Mouse (Mus musculus): ENCODE results near the gene Efr3b.
"Not testable (repeated sequence)": the region's sequence is repeated elsewhere in the genome, so short reads cannot be mapped to it uniquely, and the experiment has no call there.

Efr3b gene

DNA sequence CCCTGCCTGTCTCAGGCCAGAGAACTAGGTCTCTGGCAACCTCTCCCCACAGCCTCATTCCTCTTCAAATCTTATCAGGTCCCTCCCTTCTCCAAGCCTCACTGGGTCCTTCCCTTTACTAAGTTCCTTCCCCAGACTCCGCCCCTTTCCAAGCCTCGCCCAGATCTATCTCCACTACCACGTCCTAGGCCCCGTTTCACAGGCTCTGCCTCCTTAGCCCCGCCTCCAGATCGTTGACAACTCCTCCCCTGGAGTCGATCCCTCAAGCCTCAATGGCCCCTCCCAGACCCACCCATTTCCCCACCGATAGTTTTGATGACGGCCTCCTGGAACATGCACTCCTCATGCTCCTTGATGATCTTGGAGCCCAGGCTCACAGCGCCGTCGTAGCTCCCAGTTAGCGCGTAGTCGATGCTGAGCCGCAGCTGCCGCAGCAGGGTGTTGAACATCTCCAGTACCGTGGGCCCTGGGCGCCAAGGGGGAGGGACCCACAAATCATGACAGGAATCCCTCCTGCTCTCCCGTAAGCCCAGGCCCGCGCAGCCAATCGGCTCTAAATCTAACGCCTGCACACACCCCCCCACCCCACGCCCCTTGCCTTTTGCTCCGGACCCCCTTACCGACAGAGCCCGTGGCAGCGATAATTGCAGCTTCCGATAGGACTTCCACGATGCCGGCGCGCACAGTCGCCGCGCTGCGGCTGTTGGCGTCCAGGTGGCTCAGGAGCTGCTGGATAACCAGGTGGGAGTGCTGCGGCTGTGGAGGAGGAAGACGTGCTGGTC, 57.2 kb downstream of the Efr3b start:
- peak; percentile 84 for DNase-seq (ENCODE audit: low read depth)

DNA sequence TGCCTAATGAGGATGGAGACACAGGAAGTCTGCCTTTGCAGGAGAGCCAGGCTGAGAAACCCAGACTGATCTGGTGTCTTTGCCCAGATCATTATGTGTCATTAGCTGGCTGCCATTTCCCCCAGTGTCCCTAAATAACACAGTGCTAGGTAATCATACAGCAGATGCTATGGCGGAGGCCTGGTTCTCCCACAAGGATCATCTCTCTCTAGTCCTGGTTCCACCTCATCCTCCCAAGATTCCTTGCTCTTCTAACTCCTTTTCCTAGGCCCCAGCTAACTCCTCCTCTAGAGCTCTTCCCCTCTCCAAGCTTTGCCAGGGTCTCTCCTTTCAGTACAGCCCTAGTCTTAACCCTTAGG, 57.7 kb downstream of the Efr3b start:
- DNase-seq (ENCODE audit: low read depth): no peak

DNA sequence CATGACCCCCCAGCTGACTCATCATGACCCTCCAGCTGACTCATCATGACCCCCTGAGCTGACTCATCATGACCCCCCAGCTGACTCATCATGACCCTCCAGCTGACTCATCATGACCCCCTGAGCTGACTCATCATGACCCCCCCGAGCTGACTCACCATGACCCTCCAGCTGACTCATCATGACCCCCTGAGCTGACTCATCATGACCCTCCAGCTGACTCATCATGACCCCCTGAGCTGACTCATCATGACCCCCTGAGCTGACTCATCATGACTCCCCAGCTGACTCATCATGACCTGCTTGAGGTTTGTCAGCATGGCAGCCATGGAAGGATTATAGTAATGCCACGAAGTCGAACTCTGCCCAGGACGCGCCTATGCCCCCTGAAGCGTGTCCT, 65.5 kb downstream of the Efr3b start:
- not testable (repeated sequence) for DNase-seq (ENCODE audit: low read depth)

DNA sequence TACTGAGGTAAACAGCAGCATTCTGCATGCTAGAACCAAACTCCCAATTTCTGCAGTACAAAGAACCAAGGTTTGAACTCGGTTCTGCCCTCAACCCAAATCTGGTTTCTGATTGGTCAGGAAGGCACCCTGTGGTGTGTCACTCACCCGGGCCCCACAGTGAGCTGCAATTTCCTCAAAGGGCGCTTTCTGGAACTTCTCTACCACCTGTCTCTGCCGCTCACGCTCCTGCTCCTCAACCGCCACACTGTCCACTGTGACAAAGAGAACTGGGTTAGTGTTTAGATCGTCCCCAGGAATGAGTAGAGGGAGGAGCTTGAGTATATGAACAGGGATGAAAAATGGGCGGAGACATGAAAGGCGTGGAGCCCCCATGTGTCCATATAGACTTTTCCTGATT, 70.3 kb downstream of the Efr3b start:
- DNase-seq (ENCODE audit: low read depth): no peak

DNA sequence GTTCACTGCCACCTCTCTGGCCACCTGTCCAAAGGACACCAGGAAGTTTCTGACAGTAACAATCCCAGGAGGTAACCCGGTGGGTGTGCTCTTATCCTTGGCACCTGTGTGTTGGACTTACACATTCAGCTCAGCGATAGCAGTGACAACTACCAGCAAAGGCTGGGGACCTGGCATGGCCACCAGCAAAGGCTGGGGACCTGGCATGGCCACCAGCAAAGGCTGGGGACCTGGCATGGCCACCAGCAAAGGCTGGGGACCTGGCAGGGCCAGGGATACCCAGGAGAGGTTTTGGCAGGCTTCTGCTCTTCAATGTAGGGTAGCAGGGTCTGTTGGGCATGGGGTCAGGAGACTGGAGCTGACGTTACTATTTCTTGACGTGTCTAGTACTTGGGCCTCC, 71.5 kb downstream of the Efr3b start:
- DNase-seq (ENCODE audit: low read depth): no peak

DNA sequence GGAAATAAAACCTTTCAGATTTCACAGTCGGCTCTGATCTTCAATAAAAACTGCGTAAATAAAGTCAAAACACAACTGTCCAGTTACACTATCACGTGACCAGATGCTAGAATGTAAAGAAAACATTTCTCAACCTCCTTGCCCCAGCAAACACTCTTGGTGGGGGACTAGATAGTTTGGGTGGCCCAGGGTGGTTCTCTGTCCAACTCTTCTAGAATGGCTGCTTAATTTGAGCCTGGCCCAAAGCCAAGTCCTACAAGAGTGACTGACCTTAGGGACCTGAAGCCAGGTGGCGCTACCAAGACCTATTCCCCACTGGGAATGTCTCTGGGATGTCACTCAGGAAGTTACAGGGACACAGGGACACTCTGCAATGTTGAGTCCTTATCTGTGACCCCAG, 78.2 kb downstream of the Efr3b start:
- no peak for DNase-seq (ENCODE audit: low read depth)

DNA sequence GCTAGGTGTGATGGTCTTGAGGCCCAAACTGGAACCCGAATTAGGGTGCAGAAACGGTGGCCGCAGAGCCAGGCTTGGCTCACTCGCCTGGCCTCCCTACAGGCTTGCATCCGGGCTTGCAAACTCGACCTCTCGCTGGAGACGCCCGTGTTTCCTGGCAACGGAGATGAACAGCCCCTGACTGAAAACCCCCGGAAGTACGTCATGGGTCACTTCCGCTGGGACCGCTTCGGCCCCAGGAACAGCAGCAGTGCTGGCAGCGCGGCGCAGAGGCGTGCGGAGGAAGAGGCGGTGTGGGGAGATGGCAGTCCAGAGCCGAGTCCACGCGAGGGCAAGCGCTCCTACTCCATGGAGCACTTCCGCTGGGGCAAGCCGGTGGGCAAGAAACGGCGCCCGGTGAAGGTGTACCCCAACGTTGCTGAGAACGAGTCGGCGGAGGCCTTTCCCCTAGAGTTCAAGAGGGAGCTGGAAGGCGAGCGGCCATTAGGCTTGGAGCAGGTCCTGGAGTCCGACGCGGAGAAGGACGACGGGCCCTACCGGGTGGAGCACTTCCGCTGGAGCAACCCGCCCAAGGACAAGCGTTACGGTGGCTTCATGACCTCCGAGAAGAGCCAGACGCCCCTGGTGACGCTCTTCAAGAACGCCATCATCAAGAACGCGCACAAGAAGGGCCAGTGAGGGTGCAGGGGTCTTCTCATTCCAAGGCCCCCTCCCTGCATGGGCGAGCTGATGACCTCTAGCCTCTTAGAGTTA, 78.7 kb downstream of the Efr3b start:
- DNase-seq (ENCODE audit: low read depth): no peak

DNA sequence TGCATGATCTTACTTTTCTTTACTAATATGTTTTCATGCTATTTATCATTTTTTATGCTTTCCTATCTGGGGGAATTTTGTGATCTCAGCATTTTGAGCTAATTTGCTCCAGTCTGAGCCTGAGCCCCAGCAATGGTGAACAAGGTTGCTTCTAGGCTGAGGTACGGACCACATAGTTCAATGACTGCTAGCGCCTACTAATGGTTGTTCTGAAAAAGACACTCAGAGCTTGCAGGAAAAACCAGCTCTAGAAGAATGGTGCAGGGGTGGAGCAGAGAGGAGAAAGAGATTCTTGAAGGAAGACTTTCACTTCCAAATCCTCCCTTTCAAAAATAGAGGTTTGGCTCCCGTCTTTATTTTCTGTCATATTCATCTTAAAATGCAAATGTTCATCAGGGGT, 82.4 kb downstream of the Efr3b start:
- DNase-seq (ENCODE audit: low read depth): no peak

DNA sequence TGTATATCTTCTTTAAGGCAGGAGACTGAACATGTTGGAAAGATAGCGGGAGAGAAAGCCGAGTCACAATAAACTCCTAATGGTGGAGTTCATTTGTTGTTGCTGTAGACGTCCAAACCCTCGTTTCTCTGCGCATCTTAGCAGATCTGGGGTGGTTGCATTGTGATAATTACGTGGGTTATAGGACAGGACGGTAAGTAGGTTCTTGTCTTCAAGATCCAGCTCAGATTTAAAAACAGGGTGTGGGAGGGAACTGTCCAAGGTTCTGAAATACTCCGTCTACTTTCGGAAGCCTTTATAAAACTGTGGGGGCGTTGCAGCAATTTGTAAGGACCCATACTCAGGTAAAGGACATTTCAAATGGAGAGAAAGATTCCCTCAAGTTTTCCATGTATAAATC, 83.3 kb downstream of the Efr3b start:
- DNase-seq (ENCODE audit: low read depth): peak; percentile 46

DNA sequence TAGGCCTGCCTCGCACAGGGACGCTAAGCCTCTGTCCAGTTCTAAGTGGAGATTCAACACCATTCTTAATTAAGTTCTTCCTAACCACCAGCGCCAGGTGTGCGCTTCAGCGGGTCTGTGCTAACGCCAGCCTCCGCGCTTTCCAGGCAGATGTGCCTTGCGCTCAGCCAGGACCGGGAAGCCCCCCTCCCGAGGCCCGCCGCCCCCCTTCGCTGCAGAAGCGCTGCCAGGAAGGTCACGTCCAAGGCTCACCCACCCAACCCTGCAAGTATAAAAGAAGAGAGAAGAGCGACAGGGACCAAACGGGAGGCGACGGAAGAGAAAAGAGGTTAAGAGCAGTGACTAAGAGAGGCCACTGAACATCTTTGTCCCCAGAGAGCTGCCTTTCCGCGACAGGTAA, 84.1 kb downstream of the Efr3b start, which contains the start of gene Pomc:
Gene Pomc, plus strand, starts transcription at position 301 of the 400 bp plus-strand sequence.
- no peak for DNase-seq (ENCODE audit: low read depth)

DNA sequence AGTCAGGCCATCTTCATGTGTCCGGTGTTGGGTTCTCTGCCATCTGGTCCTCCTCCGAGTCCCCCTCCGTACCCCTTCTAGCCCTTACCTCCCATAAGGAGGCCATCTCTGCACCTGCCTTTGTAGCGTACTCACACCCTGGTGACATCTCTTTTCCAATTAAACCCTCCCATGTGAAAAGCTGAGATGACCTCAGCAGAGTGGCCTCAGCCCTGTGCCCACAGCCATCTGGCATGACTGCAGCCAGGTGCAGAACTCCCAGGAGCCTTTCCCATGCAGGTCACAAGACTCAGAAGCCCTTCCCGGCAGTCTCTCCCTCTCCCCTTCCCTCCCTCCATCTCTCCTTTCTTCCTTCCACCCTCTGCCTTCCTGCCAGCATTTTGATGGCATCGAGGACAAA, 91.2 kb downstream of the Efr3b start:
- no peak for DNase-seq (ENCODE audit: low read depth)

DNA sequence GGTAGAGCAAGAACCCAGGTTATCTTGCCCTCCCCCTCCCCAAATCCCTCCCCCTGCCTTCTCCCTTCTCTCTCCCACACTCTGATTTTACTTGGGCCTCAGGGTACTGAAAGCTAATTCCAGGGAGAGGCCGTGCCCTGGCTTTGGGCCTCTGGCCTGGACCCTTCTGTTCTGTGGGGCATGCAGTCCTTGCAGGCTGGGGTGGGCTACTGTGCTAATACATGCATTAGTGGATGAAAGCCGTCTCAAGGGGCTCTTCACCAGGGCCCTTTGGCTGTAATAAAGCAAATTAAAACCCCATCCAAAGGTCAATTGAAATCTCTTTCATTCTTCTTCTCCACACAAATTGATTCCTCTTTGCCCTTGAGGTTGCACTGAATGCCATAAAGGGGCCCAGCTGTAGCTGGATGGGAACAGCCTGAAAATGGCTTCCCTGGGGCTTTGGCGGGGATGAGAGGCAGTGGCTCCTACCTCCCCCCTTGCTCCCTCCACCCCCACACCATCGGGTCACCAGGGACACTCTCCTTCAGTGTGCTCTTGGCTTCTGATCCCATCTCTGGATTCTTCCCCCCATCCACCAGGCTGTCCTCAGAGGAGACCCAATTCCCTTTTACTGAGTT, 94.2 kb downstream of the Efr3b start:
- no peak for DNase-seq (ENCODE audit: low read depth)

DNA sequence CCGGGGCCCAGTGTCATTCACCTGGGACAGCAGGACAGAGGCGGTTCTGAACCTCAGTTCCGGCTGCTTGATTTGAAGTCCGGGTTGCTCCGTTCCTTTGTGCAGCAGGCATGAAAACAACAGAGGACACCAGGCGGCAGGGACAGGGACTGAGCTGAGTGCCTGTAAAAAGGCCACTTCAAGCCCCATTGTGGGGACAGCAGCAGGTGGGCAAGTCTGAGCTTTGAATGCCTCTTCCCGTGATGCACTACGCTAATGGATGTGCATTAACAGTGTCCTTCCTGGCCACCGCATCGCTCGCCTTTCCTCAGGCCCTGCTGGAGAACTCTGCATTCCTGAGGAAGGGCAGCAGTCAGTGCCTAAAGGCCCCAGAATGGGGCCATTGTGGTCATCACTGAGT, 96.7 kb downstream of the Efr3b start:
- DNase-seq (ENCODE audit: low read depth): no peak

DNA sequence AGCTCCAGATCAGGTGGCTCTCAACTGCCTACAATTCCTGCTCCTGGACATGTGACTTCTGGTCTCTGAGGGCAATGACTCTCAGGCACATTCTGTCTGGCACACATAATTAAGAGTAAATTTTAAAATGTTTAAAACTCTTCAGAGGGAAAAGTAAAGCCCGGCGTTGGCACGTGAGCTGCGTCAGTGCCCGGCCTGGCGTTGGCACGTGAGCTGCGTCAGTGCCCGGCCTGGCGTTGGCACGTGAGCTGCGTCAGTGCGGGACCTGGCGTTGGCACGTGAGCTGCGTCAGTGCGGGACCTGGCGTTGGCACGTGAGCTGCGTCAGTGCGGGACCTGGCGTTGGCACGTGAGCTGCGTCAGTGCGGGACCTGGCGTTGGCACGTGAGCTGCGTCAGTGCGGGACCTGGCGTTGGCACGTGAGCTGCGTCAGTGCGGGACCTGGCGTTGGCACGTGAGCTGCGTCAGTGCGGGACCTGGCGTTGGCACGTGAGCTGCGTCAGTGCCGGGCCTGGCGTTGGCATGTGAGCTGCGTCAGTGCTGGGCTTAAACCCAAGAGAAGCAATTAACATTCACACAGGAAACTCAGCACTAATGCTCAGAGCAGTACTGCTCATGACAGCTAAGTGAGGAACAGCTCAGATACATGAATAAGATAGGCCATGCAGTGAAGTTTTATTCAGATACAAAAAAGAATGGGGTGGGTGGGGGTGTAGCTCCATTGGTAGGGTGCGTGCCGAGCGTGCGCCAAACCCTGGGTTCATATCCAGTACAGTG, 108.4 kb downstream of the Efr3b start:
- DNase-seq (ENCODE audit: low read depth): not testable (repeated sequence)

DNA sequence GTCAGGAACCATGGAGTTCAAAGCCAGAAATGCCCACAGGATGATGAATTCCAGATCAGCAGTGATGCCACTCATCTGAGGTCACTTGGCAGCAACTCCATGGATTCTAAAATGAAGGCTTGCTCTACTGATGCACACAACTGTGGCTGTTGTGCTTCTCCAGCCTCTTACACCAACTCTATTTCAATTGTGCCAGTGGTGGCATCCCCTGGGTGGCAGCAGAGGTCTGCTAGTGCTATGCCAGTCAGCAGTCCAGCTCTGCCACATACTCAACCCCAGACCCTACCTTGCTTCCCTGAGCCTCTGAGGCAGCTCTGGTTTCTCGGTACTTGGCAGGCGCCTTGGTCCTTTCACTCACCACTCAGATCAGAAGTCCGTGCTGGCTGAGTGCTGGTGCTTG, 109.9 kb downstream of the Efr3b start:
- no peak for DNase-seq (ENCODE audit: low read depth)

DNA sequence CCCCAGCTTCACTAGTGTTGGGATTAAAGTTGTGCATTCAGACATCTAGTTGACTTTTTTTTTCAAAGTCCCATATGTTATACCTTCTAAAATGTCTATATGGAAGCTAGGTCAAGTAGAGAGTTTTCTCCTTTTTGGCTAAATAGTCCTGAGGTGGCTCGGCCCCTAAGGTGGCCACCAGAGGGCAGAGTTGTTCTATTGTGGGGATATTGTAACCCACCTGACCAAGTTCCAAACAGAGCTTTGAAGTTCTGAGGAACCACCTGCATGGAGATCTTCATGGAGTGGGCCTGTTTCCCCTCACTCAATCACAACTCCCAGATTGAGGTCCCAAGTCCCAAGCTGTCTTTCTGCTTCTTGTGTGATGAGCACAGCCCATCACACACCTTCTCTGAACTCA, 112.6 kb downstream of the Efr3b start:
- peak; percentile 42 for DNase-seq (ENCODE audit: low read depth)

DNA sequence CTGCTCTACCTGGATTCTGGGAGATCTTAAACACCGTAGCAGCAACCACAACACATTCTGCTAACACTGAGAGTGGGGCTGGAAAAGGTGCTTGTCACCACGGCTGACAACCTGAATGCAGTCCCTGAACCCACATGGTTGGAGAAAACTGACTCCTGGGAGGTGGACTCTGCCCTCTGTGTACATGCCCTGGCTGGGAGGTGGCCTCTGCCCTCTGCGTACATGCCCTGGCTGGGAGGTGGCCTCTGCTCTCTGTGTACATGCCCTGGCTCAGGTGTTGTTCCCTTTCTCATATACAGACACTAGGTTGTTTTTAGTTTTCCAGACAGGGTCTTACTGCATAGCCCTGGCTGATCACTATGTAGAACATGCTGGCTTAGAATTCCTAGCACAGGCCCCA, 119.3 kb downstream of the Efr3b start:
- no peak for DNase-seq (ENCODE audit: low read depth)

DNA sequence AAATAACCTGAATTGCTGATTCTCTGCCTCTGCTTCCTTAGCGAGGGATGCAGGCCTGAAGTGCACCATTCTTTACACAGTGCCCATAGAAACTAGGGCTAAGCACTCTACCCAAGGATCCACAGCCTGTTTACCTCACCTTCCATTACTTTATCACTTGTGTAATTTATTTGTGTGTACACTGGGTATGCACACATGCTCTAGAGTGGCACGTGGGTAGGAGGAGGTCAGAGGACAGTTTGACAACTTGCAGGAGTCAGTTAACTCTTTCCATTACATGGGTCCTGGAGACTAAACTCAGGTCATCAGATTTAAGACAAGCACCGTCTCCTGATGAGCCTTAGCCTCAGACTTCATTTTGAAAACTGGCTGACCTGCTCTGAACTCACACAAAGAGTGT, 120.1 kb downstream of the Efr3b start:
- no peak for DNase-seq (ENCODE audit: low read depth)

DNA sequence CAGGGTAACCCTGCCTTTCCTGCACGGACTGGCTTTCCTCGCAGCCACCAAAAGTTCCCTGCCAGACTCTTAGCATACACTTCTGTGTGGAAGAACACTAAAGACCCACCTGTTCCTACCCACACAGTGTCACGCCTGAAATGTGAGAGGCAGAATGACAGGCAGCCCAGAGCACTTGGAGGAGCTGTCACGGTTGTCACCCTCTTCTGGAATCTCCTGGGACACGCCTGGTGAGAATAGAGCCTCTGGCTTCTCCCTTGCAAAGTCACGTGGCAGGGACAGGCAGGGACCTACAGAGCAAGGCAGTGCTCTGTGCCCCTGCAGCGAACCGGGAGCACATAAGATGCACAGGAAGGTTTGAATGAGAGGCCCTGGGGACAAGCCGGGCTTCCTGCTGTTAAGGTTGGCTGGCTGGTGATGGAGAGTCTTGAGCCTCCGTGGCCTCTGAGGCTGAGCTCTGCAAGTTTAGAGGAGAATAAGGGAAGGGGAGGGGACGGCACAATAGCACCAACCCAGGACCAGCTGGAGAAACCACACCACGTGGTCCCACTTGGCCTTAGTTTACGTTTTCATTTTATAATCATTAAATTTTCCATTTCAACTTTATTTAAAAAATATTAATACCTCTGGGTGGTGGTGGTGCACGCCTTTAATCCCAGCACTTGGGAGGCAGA, 120.9 kb downstream of the Efr3b start:
- DNase-seq (ENCODE audit: low read depth): no peak

DNA sequence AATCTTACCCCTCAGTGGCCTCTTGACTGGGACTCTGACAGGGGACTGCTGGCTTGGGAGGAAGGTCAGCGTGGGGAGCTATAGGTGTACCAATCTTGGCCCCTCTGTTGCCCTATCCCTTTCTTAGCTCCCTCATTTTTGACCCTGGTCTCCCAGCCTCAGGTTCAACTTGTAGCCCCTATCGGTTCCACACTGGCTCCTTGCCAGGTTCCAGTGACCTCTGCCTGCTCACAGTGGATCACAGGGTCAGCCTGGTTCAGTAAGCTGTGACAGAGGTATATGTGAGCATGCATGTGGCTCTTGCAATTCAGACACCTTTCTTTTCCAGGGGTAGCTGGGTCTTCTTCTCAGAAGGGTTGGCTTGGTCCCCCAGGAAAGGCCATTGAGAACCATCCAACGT, 122.9 kb downstream of the Efr3b start:
- no peak for DNase-seq (ENCODE audit: low read depth)
